Mouse (Mus musculus): ENCODE results near the gene Rgl1. TPM values are rescaled to one million over a fixed set of nuclear protein-coding genes. Genes with fewer than 3 reads are reported as not detected.
"Not testable (repeated sequence)": the region's sequence is repeated elsewhere in the genome, so short reads cannot be mapped to it uniquely, and the experiment has no call there.

Gene Rgl1
- polyA plus RNA-seq, 1 experiment from 2014 or later: 33.2 TPM

DNA sequence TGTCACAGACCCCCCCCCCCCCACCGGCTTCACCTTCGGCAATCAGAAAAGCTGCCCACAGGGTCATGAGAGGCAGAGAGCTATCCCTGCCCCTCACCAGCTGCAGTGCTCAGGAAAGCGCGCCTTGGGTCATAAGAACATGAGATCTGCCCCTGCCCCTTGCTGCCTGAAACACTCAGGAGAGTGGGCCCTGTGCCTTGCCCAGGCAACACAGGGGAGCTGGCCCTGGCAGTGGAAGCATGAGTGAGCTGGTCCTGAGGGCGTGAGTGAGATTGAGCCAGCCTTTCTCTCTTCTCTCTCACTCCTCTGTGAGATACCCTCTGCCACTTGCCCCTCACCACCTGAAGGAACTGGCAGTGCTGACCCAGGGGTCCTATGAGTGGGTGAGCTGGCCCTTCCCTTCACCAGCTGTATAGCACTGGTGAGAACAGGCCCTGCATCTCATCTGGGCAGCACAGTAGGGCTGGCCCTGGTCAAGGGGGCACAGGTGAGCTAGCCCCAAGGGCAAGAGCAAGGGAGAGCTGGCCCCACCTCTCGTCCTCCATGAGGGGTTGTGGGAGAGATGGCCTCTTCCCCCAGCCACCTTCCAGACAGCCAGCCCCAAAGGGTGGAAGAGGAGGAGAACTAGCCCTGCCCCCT is 115.2 kb downstream of the Rgl1 start:
- Histone ChIP-seq H3K9ac (replicated peaks; ENCODE audit: low read depth) (no peak overlapping the region), H3K9me3 (ENCODE audit: low read length) (no peaks in the 10 kb centered on the region), H3K27me3 (replicated peaks; ENCODE audit: insufficient read depth, low read length) (no peaks in the 10 kb centered on the region), H3K4me1 (ENCODE audit: insufficient read depth, low read depth, low read length) (no peaks in the 10 kb centered on the region), H3K4me2 (replicated peaks; ENCODE audit: low read depth, low read length) (no peak overlapping the region), H3K36me3 (ENCODE audit: insufficient read depth, low read length) (no peaks in the 10 kb centered on the region), H3K27ac (ENCODE audit: low read length) (no peak overlapping the region), H3K4me3 (ENCODE audit: low read depth, low read length) (no peak overlapping the region)
- WGBS: 92% methylated on average over 6 of the region's 6 CpGs
- no peak for DNase-seq (ENCODE audit: low spot score)
- no peak for ATAC-seq
- TF ChIP-seq CTCF (IDR thresholded peaks at IDR 0.05): no peak

DNA sequence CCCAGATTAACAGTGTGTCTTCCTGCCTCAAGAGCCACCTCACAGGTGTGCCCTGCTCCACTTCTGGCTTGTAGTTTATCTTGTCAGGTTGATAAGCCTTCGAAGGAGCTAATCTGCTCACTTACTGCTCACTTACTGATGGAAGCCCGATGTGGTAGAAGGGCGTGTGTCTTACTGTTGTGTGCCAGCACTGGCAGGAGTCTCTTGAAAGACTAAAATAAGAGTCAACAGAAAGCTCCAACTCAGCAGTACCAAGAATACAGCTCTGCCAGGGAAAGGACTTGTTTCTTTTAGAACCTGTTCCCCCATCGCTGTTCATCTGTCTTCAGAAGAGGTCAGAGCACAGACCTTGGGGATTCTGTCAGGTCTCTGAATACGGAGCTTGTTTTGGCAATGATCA is 118.1 kb downstream of the Rgl1 start:
- 74% methylated on average over 5 of the region's 5 CpGs for WGBS
- DNase-seq (ENCODE audit: low spot score): no peak
- no peak overlapping the region for H3K9ac ChIP-seq (replicated peaks; ENCODE audit: low read depth)
- no peak overlapping the region for H3K4me2 ChIP-seq (replicated peaks; ENCODE audit: low read depth, low read length)
- no peak for ATAC-seq
- H3K27me3 ChIP-seq (replicated peaks; ENCODE audit: insufficient read depth, low read length): no peaks in the 10 kb centered on the region
- no peaks in the 10 kb centered on the region for H3K4me1 ChIP-seq (ENCODE audit: insufficient read depth, low read depth, low read length)
- H3K9me3 ChIP-seq (ENCODE audit: low read length): no peaks in the 10 kb centered on the region
- H3K36me3 ChIP-seq (ENCODE audit: insufficient read depth, low read length): no peaks in the 10 kb centered on the region
- no peak overlapping the region for H3K4me3 ChIP-seq (ENCODE audit: low read depth, low read length)
- H3K27ac ChIP-seq (ENCODE audit: low read length): no peak overlapping the region
- TF ChIP-seq CTCF (IDR thresholded peaks at IDR 0.05): no peak
- TF ChIP-seq EP300 (IDR thresholded peaks at IDR 0.05): no peak

DNA sequence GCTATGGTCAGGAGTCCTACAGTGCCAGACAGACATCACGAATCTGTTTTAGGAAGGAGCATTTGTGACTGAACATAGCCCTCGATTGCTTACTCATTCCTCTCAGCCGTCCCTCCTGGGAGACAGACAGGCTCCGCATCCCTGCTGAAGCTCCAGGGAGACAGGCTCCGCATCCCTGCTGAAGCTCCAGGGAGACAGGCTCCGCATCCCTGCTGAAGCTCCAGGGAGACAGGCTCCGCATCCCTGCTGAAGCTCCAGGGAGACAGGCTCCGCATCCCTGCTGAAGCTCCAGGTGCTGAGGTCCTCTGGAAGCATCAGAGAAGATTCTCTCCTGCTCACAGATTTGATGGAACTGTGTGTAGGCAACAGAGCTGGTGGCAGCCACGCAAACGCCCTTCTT is 123.9 kb downstream of the Rgl1 start:
- H3K27ac ChIP-seq (ENCODE audit: low read length); H3K4me3 ChIP-seq (ENCODE audit: low read depth, low read length); H3K36me3 ChIP-seq (ENCODE audit: insufficient read depth, low read length); H3K4me2 ChIP-seq (replicated peaks; ENCODE audit: low read depth, low read length); H3K27me3 ChIP-seq (replicated peaks; ENCODE audit: insufficient read depth, low read length); ATAC-seq; DNase-seq (ENCODE audit: low spot score); H3K9ac ChIP-seq (replicated peaks; ENCODE audit: low read depth); H3K9me3 ChIP-seq (ENCODE audit: low read length): not testable (repeated sequence)
- 80% methylated on average over 9 of the region's 10 CpGs for WGBS
- 0 out of 2 replicates have a peak, but pooled peaks cover 15% of the 10 kb centered on the region for H3K4me1 ChIP-seq (ENCODE audit: insufficient read depth, low read depth, low read length)

DNA sequence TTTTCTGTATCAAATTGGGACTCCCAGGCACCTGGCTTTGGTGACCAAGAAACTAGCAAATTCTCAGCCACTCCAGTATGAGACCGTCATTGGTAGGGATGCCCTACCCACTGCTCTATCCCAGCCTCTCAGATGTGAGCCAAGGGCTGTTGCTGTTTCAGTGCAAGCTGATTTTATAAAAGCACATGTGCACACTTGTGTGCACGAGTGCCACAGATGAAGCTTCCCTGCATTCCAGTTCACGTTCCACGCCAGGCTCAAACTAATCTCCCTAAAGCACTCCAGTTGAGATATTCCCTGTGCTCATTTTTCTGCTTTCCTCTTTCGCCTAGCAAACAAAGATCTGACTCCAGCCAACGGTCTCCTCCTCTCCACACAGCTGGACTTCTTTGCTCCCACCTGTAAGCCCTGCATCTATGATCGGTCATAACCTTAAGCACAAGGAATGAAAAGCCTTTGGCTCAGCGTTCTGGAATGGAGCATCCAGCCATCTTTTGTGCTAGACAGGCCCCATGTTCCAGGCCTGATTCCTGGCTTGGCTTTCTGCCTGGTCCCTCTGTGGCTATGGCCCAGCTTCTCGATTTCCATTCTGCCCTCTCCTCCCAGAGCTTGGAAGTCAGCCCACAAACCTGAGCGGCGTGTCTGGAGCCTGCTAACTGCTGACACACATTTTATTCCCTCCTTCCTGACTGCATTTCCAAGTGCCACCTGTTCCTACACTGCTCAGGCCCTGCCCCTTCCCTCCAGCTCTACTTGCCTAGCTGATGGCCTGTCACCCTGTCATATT is 125.8 kb downstream of the Rgl1 start:
- Histone ChIP-seq H3K36me3 (ENCODE audit: insufficient read depth, low read length) (no peaks in the 10 kb centered on the region), H3K27me3 (replicated peaks; ENCODE audit: insufficient read depth, low read length) (no peaks in the 10 kb centered on the region), H3K9ac (replicated peaks; ENCODE audit: low read depth) (no peak overlapping the region), H3K4me2 (replicated peaks; ENCODE audit: low read depth, low read length) (no peak overlapping the region), H3K9me3 (ENCODE audit: low read length) (no peaks in the 10 kb centered on the region), H3K4me3 (ENCODE audit: low read depth, low read length) (no peak overlapping the region), H3K27ac (ENCODE audit: low read length) (no peak overlapping the region), H3K4me1 (ENCODE audit: insufficient read depth, low read depth, low read length) (0 out of 2 replicates have a peak, but pooled peaks cover 15% of the 10 kb centered on the region)
- DNase-seq (ENCODE audit: low spot score) (peak; percentile 62), ATAC-seq (peak; percentile 73)
- TF ChIP-seq CTCF (IDR thresholded peaks at IDR 0.05) (no peak), EP300 (IDR thresholded peaks at IDR 0.05) (no peak)
- WGBS: 30% methylated on average over 11 of the region's 11 CpGs

DNA sequence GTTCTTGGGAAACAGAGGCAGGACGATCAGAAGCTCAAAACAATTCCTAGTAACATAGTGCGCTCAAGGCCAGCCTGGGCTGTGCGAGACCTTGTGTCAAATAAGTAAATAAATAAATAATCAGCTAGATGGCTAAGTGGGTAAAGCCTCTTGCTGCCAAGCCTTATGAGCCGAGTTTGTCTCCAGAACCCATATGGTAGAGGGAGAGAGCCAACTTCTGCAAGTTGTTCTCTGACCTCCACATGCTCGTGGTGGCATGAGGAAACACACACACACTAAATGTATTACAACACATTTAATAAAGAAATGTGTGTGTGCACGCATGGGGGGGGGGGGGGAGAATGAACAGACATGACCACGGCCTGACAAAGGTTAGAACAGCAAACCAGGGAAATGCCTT is 126.8 kb downstream of the Rgl1 start:
- 71% methylated on average over 7 of the region's 7 CpGs for WGBS

DNA sequence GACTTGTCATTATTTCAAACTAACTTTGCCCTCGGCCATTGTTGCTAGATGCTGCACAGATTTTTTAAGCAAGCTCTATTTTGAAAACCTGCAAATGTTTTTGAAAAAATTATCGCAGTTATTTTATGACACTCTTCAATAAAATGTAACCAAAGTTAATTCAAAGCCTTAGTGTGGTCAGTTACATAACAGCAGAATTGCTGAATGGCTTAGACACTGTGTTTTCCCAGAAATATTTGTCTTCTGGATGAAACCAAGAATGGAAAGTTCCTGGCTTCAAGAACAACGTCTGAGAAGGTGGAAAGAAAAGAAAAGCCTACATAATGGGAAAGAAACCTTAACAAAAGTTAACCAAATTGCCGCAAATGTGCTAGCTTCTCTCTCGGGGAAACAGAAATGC is 131.5 kb downstream of the Rgl1 start:
- DNase-seq (ENCODE audit: low spot score): no peak
- no peak for ATAC-seq
- 0 out of 2 replicates have a peak, but pooled peaks cover 3% of the 10 kb centered on the region for H3K4me1 ChIP-seq (ENCODE audit: insufficient read depth, low read depth, low read length)
- H3K27ac ChIP-seq (ENCODE audit: low read length): no peak overlapping the region
- H3K4me2 ChIP-seq (replicated peaks; ENCODE audit: low read depth, low read length): no peak overlapping the region
- H3K4me3 ChIP-seq (ENCODE audit: low read depth, low read length): no peak overlapping the region
- H3K36me3 ChIP-seq (ENCODE audit: insufficient read depth, low read length): no peaks in the 10 kb centered on the region
- no peaks in the 10 kb centered on the region for H3K9me3 ChIP-seq (ENCODE audit: low read length)
- no peaks in the 10 kb centered on the region for H3K27me3 ChIP-seq (replicated peaks; ENCODE audit: insufficient read depth, low read length)
- TF ChIP-seq CTCF (IDR thresholded peaks at IDR 0.05): no peak
- TF ChIP-seq EP300 (IDR thresholded peaks at IDR 0.05): no peak
- no peak overlapping the region for H3K9ac ChIP-seq (replicated peaks; ENCODE audit: low read depth)
- 68% methylated on average over 5 of the region's 5 CpGs for WGBS

More for the DNA sequence above, 126.8 kb downstream of the Rgl1 start:
- DNase-seq (ENCODE audit: low spot score) (no peak), ATAC-seq (peak; percentile 17; the same call in 1 of the 2 replicates)
- Histone ChIP-seq H3K4me3 (ENCODE audit: low read depth, low read length) (no peak overlapping the region), H3K27me3 (replicated peaks; ENCODE audit: insufficient read depth, low read length) (no peaks in the 10 kb centered on the region), H3K4me1 (ENCODE audit: insufficient read depth, low read depth, low read length) (0 out of 2 replicates have a peak, but pooled peaks cover 15% of the 10 kb centered on the region), H3K36me3 (ENCODE audit: insufficient read depth, low read length) (no peaks in the 10 kb centered on the region), H3K27ac (ENCODE audit: low read length) (no peak overlapping the region), H3K9ac (replicated peaks; ENCODE audit: low read depth) (no peak overlapping the region), H3K4me2 (replicated peaks; ENCODE audit: low read depth, low read length) (no peak overlapping the region), H3K9me3 (ENCODE audit: low read length) (no peaks in the 10 kb centered on the region)
- TF ChIP-seq EP300 (IDR thresholded peaks at IDR 0.05): no peak
